Mouse (Mus musculus): ENCODE measurements around the gene Smarca2.

- TF ChIP-seq CTCF (IDR thresholded peaks at IDR 0.05; ENCODE audit: extremely low read depth, insufficient read depth, low read length) (no peak), POLR2A (IDR thresholded peaks at IDR 0.05; ENCODE audit: extremely low read depth, insufficient read depth, low read length) (no peak)
Measured at GRCm38 (mm10) chr19:26612995-26613394, 8.1 kb downstream of the Smarca2 start.

Data from cortical plate, adult 2 months (tissue).